Mouse (Mus musculus): ENCODE data around the gene Fam151b. TPM values are rescaled to one million over a fixed set of nuclear protein-coding genes. Genes with fewer than 3 reads are reported as not detected.

Gene Fam151b
- total RNA-seq (2023), result 1.1 TPM

DNA sequence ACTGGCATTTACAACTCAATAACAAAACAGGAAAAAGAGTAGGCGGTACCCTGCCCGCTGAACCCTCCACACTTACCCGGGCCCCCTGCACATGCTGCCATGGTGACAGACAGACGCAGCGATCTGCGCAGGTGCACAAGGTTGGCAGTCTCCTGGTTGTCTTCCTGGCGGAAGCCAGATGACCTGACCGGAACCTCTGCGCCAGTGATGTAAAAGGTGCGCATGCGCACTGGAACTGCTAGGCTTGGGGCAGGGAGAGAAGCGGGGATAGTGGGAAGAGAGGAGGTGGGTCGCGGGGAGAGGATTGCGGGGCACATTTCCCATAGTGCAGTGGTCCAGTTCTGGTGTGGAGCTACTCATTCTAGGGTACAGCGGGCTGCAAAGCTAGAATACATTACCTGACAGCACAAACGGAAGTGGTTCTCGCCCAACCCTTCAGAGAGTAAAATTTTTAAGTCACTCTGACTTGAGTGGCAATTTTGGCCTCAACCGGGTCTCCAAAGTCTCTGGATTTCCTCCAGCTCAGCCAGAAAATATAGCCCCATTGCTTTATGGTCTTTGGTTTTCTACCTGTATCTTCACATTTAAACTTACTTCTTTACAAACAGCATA, at the start of gene Fam151b:
Gene Fam151b (minus strand): TSS at position 164 of the 612 bp plus-strand sequence.

DNA sequence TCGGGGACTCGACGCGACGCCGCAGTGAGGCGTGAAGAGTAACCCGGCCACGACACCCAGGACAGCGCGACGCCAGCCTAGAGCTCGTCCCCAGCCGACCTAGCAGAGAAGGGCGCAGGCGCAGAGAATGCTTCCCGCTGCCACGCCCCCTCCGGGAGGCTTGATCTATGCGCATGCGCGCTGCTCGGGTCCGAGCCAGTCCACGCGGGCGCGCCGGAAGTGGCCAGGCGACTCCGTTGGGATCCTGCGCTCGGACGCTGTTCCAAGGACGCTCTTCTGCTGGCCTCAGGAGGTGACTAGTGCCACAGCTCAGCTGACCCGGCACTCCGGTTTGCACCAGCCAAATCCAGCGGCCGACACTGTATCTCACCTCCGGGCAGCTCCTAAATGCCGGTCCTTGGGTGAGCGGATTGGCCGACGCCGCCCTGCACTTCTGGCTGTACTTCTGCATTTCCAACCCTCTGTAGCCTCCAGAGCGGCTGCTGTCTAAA, 47.0 kb upstream of the Fam151b start, which contains the start of gene Zfyve16:
Gene Zfyve16 (minus strand): TSS at position 148 of the 491 bp plus-strand sequence.

DNA sequence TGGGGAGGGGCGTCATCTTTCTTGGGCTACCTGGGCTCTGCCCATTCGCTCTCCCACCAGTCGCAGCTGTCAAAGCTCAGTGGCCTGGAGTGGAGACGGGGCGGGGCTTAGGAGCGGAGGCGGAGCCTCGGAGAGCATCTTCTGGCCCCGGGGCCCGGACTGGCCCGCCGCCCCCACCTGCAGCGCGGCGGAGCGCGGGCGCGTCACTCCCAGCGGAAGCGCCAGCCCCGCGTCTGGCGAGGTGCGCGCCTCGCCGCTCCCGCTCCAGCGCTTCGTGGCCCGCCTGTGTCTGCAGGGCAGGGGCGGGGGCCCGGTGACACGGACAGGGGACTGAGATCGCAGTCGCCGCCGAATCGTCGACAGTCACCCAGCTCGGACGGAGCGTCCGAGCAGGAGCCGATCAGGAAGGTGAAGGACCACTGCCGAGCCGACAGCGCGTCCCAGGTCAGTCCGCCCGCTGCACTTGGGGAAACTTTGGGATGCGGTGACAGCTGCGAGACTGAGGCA, 58.0 kb downstream of the Fam151b start, which contains the start of gene Ankrd34b:
Gene Ankrd34b (plus strand): TSS at position 139 of the 507 bp plus-strand sequence.

Other genes with a start within 250 kb of the Fam151b start
- not detected for gene Gm20379, start 178.0 kb downstream of the Fam151b start, total RNA-seq (2023)
- gene Dhfr, start 129.3 kb downstream of the Fam151b start, total RNA-seq (2023), result 1.4 TPM
- 41.2 TPM for gene Msh3, start 129.0 kb downstream of the Fam151b start, total RNA-seq (2023)
- gene Ankrd34b, start 58.1 kb downstream of the Fam151b start, total RNA-seq (2023), result not detected
- 22.4 TPM for gene Zfyve16, start 46.9 kb upstream of the Fam151b start, total RNA-seq (2023)
- not detected for gene Spz1, start 92.2 kb upstream of the Fam151b start, total RNA-seq (2023)
- gene Serinc5, start 127.1 kb upstream of the Fam151b start, total RNA-seq (2023), result 15.0 TPM

Data from CD8-positive naive resting alpha-beta T cell, adult 57 days (primary cell).